Mouse (Mus musculus): ENCODE data around the gene Gm10271.

The Gm10271 gene

GRCm38 (mm10) chr10:116972509-116972908 lies at the start of gene Gm10271:
Gene Gm10271 (minus strand): TSS chr10:116972609.
- in situ Hi-C loops (cut with MboI, MseI): no loop called here

- in situ Hi-C loops (cut with MboI, MseI): no loop called here
Measured at GRCm38 (mm10) chr10:117021020-117021754, 48.8 kb upstream of the Gm10271 start.

- in situ Hi-C loops (cut with MboI, MseI): no loop called here
Measured at GRCm38 (mm10) chr10:117018281-117018840, 46.0 kb upstream of the Gm10271 start.

DNA sequence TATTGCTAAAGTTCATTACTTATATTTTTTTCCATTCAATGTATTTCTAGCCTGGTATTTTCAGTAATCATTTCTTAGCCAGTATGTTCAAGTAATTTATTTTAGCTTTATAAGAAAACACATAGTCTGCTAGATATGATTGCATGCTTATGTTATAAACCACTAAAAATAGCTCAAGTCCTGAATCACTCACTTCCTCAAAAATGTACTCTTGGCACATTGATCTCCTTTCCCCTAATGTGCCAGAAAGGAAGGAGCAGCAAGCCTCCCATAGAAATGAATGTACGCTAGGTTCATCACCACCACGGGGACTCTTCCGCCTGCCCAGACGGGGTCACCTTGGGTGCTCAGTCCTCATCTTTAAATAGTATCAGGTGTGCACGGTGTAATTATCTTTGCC lies 42.2 kb upstream of the Gm10271 start:
- in situ Hi-C loops (cut with MboI, MseI): no loop called here

GRCm38 (mm10) chr10:117013689-117014390 lies 41.4 kb upstream of the Gm10271 start:
- in situ Hi-C loops (cut with MboI, MseI): no loop called here

- in situ Hi-C loops (cut with MboI, MseI): no loop called here
Measured at GRCm38 (mm10) chr10:117011047-117011446, 38.6 kb upstream of the Gm10271 start.

DNA sequence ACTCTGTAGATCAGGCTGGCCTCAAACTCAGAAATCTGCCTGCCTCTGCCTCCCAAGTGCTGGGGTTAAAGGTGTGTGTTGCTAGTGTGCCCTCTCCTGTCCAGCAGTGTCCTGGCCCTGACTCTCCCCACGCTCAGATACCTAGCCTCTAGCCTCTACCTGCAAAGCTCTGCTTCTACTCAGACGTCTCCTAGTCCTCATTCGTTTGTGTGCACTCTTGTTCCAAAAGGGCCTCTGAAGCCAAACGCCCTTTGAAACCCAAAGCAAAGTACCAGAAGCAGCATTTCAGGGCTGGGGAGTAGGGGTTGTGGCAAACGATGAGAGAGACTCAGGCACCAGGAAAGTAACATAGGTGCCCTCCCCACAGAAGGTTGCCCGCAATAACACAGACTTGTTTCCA lies 37.3 kb upstream of the Gm10271 start:
- in situ Hi-C loops (cut with MboI, MseI): no loop called here

GRCm38 (mm10) chr10:117005707-117006464 lies 33.5 kb upstream of the Gm10271 start:
- in situ Hi-C loops (cut with MboI, MseI): no loop called here

- in situ Hi-C loops (cut with MboI, MseI): no loop called here
Measured at GRCm38 (mm10) chr10:117004695-117005094, 32.3 kb upstream of the Gm10271 start.

- in situ Hi-C loops (cut with MboI, MseI): no loop called here
Measured at GRCm38 (mm10) chr10:117000975-117001374, 28.6 kb upstream of the Gm10271 start.

GRCm38 (mm10) chr10:116998716-116999455 lies 26.5 kb upstream of the Gm10271 start:
- in situ Hi-C loops (cut with MboI, MseI): no loop called here

DNA sequence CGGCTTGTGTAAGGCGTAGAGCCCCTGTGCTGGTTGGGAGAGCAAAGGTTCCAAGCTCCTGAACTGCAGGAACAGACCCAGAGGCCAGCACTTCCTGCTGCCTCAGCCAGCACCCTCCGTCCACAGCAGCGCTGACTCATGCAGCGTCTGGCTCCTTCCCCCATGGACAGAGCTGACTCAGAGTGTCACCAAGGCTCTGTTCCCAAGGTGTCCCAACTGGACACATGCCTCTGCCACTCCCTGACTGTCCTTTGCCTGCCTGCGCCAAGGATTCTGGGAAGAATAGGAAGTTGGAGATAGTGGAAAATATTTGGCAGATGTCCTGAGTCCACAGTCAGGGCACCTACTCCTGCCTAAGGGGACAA lies 23.8 kb upstream of the Gm10271 start:
- in situ Hi-C loops (cut with MboI, MseI): no loop called here

DNA sequence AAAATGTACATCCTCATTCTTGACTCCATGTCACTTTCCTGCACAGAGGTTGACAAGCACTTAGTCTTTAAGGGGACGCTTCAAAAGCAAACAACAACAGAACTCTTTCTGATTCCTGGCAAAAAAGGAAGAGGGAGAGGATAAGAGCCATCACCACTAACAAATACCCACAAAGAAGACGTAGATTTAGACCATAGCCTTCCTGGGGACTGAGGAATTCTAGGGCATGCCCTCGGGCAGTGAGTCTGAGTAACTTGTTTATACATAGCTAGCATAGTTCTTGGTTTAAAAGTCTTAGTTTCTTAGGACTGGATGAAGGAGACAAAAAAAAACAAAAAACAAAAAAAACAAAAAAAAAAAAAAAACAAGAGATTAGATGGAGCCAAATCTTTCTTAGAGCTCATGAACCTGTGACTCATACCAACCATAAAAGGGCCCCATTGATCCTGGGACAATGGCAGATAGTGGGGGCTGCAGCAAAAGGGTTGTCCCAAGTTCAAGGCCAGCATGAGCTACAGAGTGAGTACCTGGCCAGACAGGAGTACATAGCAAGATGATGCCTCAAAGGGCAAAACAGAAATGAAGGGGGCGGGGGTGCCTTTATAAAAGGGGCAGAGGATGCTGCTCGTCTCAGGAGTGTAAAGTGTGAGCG lies 23.3 kb upstream of the Gm10271 start:
- in situ Hi-C loops (cut with MboI, MseI): no loop called here

GRCm38 (mm10) chr10:116995162-116995561 lies 22.8 kb upstream of the Gm10271 start:
- in situ Hi-C loops (cut with MboI, MseI): no loop called here

GRCm38 (mm10) chr10:116993971-116994370 lies 21.6 kb upstream of the Gm10271 start:
- in situ Hi-C loops (cut with MboI, MseI): no loop called here

DNA sequence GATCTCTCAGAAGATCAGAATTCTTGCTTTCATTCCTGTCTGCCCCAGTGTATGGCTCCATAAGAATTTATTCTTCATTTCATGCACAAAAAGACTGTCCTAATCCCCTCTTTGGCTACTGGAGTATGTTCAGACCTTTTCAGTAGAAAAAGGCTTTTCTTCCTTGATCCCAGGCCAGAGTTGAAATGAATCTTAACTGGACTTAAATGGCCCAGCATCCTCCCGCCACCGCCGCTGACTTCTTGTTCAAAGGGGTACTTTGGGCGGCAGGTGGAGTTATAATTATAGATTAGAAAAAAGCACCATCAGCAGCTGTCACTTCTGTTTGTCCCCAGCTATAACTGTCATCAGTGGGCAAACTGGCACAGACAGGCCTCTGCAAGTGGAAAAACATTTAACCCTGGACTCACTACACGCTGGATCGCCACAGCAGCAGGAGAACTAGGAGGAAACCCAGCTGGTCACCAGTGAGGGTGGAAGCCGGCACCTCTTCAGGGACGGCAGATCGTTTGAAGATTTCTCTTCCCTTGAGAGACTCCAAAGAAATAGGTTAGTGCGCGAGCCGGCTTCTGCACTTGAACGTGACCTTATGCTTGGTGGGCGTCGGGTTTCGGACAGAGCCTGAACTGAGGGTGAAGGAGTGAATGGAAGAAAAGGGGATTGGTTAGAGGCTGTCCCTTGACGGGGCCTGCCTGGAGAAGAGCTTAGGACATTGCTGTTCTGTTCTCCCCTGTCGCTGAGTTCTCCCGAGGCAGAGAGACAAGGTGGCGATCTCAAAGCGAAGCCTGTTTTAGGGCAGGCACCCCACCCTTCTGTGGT lies 14.1 kb upstream of the Gm10271 start, which contains the start of gene Best3:
TSS of gene Best3 (plus strand) at position 51 of the 819 bp plus-strand sequence.
- in situ Hi-C loops (cut with MboI, MseI): no loop called here

DNA sequence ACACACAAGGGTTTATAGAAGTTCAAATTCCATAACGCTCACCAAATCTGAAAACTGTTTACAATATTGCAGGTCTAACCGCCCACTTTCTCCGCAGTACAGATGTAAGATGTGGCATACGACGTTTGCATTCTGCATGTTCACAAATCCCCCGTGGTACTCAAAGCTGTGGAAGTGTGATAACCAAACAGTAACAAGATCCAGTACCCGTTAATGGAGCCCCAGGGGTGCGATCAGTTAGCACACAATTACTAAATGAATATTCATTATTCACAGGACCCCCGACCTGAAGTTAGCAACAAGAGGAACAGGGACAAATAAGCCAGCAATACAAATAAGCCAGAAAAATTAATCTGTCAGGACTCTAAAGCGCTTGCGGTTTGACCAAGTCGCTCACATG lies 12.4 kb upstream of the Gm10271 start:
- in situ Hi-C loops (cut with MboI, MseI): no loop called here

GRCm38 (mm10) chr10:116982526-116982925 lies 10.1 kb upstream of the Gm10271 start:
- in situ Hi-C loops (cut with MboI, MseI): no loop called here

DNA sequence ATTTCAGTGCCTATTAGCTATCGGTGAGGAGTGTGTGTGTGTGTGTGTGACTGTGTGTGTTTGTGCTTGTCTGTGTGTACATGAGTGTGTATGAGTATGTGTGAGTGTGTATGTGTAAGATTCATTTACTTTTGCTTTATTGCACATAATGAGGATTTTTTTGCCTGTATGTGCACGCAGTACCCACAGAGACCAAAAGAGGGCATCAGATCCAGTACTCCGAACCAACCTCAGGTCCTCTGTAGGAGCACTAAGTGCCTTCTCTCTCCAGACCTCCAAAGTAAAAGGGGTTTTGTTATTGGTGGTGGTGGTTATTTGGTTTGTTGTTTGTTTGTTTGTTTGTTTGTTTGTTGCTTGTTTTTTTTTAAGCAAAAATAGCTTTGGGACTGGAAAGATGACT lies 8.5 kb upstream of the Gm10271 start:
- in situ Hi-C loops (cut with MboI, MseI): no loop called here

DNA sequence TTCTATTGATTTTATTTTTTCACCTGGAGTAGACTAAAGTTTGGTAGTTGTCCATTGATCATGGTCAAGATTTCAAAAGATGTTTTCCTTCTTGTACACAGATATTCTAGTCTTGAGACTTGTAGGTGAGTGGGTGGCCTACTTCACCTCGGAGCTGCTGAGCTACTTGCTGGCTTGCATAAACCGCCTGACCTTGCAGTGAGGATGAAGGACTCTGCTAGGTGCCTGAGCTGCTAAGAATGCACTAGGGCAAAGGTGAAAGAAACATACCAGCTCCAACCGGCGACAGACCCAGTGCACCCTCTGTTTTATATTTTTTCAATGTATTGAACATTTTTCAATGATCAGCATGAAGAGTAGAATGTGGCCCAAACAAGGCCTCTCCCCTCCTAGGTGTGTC lies 7.9 kb upstream of the Gm10271 start:
- in situ Hi-C loops (cut with MboI, MseI): no loop called here
